Mouse (Mus musculus) ES-E14 (cell line): Measurements from ENCODE around the gene Sumo3.

Experiments used
- CHD2 ChIP-seq: IDR thresholded peaks from 2 replicates; pipeline ENCODE4 v1.6.1; 2014; ENCODE audit warnings: mild to moderate bottlenecking, low read depth, low read length, inconsistent platforms
- HCFC1 ChIP-seq: IDR thresholded peaks from 2 replicates; pipeline ENCODE4 v1.6.1; 2012; ENCODE audit warnings: low read length, inconsistent platforms, borderline replicate concordance; ENCODE audit not compliant: insufficient read depth
- MAFK ChIP-seq: IDR thresholded peaks from 2 replicates; pipeline ENCODE4 v1.6.1; 2014; ENCODE audit warnings: mild to moderate bottlenecking, low read depth, low read length, inconsistent platforms; ENCODE audit not compliant: insufficient read depth
- ZC3H11A ChIP-seq: IDR thresholded peaks from 2 replicates; pipeline ENCODE4 v1.6.1; 2012; ENCODE audit warnings: low read depth, mild to moderate bottlenecking, inconsistent platforms, low read length, borderline replicate concordance
- ZNF384 ChIP-seq: IDR thresholded peaks from 2 replicates; pipeline ENCODE4 v1.6.1; 2012; ENCODE audit warnings: low read depth, low read length, inconsistent platforms

- no peak for TF ChIP-seq CHD2
- TF ChIP-seq MAFK = no peak
- TF ChIP-seq HCFC1 = no peak
- TF ChIP-seq ZC3H11A = no peak
- TF ChIP-seq ZNF384 = no peak
Measured at GRCm38 (mm10) chr10:77634452-77635231, 28.7 kb downstream of the Sumo3 start.
